Mouse (Mus musculus): ENCODE results near the gene Tmem94. TPM values are rescaled to one million over a fixed set of nuclear protein-coding genes. Genes with fewer than 3 reads are reported as not detected.

Tmem94 gene
- 23.6 and 28.1 TPM in 2 replicates for polyA plus RNA-seq (2015; fragmentation: Nextera tagmentation; extraction: Ambion mirVana)

GRCm38 (mm10) chr11:115765103-115765606, at the start of gene Tmem94:
TSS of gene Tmem94 (plus strand) at chr11:115765433.
- under 1% methylated on average over 32 of the region's 32 CpGs for WGBS
- peak; percentile 93 for ATAC-seq (ENCODE audit: insufficient number of reproducible peaks, low FRiP score, low TSS enrichment, low read depth)

DNA sequence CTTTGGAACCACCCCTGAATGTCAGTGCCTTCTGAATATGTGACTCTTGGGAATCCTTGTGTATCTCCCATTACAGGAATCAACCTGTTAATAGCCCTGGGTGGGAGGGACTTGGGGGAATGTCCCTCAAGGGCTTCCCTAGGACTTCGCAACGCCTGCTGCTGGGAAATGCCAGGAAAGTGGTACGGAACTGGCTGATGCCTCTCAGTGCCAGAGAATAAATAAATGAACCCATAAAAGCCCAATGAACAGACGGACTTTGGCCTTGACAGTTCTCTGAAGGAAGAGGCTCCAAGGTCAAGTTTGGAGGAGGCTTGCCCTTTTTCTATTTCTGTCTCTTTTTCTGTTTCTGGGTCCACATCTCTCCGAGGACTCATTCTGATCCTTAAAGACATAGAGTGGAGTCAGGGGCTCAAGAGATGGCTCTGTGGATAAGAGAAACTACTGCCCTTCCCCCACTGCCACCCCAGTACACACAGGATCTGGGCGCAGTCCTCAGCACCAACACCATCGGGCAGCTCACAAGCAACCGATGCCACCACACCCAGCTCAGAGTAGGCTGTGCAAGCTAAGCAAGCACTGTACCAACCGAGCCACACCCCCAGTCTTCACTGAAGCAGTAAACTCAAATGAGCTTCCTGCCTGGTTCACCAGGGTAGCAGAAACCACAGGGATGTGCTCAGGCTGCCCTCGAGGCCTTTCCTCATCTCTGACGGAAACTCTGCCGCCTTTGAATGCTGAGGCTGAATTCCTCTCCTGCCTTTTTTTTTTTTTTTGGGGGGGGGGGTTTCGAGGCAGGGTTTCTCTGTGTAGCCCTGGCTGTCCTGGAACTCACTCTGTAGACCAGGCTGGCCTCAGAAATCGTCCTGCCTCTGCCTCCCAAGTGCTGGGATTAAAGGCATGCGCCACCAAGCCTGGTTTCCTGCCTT, 48.6 kb upstream of the Tmem94 start:
- 58% methylated on average over 15 of the region's 15 CpGs for WGBS
- Histone ChIP-seq H3K9me3 (no peaks in the 10 kb centered on the region), H3K4me2 (no peak overlapping the region), H3K9ac (no peak overlapping the region), H3K27ac (no peak overlapping the region), H3K4me3 (no peak overlapping the region), H3K27me3 (no peaks in the 10 kb centered on the region), H3K36me3 (no peaks in the 10 kb centered on the region), H3K4me1 (no peaks in the 10 kb centered on the region)
- no peak for ATAC-seq (ENCODE audit: insufficient number of reproducible peaks, low FRiP score, low TSS enrichment, low read depth)

More at GRCm38 (mm10) chr11:115765103-115765606, at the start of gene Tmem94:
- Histone ChIP-seq H3K27me3 (no peaks in the 10 kb centered on the region), H3K27ac (peak within 1 kb of the TSS; percentile 91), H3K4me1 (peaks cover 18% of the 10 kb centered on the region), H3K4me3 (peak within 1 kb of the TSS; percentile 87), H3K9me3 (no peaks in the 10 kb centered on the region), H3K36me3 (no peaks in the 10 kb centered on the region), H3K4me2 (peak within 1 kb of the TSS; percentile 59), H3K9ac (peak within 1 kb of the TSS; percentile 87)

- Histone ChIP-seq H3K36me3 (no peaks in the 10 kb centered on the region), H3K4me2 (no peak overlapping the region), H3K4me3 (no peak overlapping the region), H3K4me1 (peaks cover 2% of the 10 kb centered on the region), H3K27me3 (no peaks in the 10 kb centered on the region), H3K9me3 (no peaks in the 10 kb centered on the region), H3K9ac (no peak overlapping the region), H3K27ac (no peak overlapping the region)
- WGBS, result 47% methylated on average over 8 of the region's 8 CpGs
- no peak for ATAC-seq (ENCODE audit: insufficient number of reproducible peaks, low FRiP score, low TSS enrichment, low read depth)
Measured at GRCm38 (mm10) chr11:115717660-115718390, 47.4 kb upstream of the Tmem94 start.

DNA sequence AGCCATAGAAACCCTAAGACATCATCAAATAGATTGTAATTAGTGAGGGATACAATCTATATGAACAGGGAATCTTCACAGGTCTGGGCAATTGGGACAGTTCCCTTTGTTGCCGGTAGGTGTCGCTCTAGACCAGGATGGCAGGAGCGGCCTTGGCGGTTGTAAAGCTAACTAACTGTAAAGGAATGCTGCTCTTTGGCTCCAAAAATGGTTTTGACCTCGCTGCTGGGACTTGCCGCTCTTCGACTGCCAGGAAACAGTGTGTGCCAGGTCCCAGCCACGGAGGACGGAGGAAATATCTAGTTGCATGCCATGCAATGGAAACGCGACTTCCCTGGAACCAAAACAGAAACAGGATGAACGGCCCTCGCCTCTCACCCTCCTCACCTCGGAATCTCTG, 42.6 kb upstream of the Tmem94 start:
- peak overlapping the region; percentile 21 for H3K4me3 ChIP-seq
- H3K4me2 ChIP-seq, result peak overlapping the region; percentile 42
- peak overlapping the region; percentile 88 for H3K27ac ChIP-seq
- H3K9me3 ChIP-seq, result no peaks in the 10 kb centered on the region
- 5% methylated on average over 14 of the region's 14 CpGs for WGBS
- H3K9ac ChIP-seq, result no peak overlapping the region
- H3K27me3 ChIP-seq, result no peaks in the 10 kb centered on the region
- H3K4me1 ChIP-seq, result peaks cover 7% of the 10 kb centered on the region
- ATAC-seq (ENCODE audit: insufficient number of reproducible peaks, low FRiP score, low TSS enrichment, low read depth), result peak; percentile 75
- no peaks in the 10 kb centered on the region for H3K36me3 ChIP-seq

- Histone ChIP-seq H3K9ac (no peak overlapping the region), H3K27ac (peak overlapping the region; percentile 88), H3K4me1 (peaks cover 7% of the 10 kb centered on the region), H3K4me2 (peak overlapping the region; percentile 42; the same call in 1 of the 2 replicates), H3K27me3 (no peaks in the 10 kb centered on the region), H3K36me3 (no peaks in the 10 kb centered on the region), H3K4me3 (no peak overlapping the region), H3K9me3 (no peaks in the 10 kb centered on the region)
- WGBS, result 64% methylated on average over 2 of the region's 2 CpGs
- ATAC-seq (ENCODE audit: insufficient number of reproducible peaks, low FRiP score, low TSS enrichment, low read depth), result no peak
Measured at GRCm38 (mm10) chr11:115723231-115723630, 42.0 kb upstream of the Tmem94 start.

DNA sequence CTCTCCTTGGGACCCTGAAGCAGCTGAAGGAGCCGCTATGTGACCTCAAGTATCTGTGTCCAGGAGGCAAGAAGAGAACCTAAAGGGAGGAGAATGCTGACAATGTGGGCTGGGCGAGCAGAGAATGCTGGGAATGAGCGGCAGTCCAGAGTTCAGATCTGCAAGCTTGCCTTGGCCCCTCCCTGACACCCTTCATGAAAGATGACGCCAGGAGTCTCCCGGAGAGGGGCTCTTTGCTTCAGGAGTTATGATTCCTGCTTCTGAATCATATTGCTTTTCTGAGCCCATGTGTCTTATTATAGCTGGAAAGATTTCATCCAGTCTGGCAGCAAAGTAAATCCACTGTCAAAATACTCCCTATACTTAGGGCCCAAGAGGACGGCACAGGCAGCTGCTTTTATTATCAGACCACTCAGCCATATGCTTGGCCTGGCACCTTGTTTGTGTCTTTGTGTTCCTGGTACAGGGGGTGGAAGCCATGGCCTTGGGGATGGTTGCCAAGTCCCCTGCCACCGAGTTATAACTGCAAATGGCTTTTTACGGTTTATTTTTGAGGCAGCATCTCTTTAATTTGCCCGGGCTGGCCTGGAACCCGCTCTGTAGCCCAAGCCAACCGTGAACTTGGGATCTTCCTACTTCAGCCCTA, 31.1 kb upstream of the Tmem94 start:
- Histone ChIP-seq H3K27me3 (no peaks in the 10 kb centered on the region), H3K9me3 (no peaks in the 10 kb centered on the region), H3K4me3 (no peak overlapping the region), H3K27ac (peak overlapping the region; percentile 58; the same call in 1 of the 2 replicates), H3K4me2 (no peak overlapping the region), H3K9ac (no peak overlapping the region), H3K36me3 (no peaks in the 10 kb centered on the region), H3K4me1 (peaks cover 19% of the 10 kb centered on the region; the same call in 1 of the 2 replicates)
- ATAC-seq (ENCODE audit: insufficient number of reproducible peaks, low FRiP score, low TSS enrichment, low read depth), result peak; percentile 75; the same call in 1 of the 2 replicates
- 51% methylated on average over 11 of the region's 11 CpGs for WGBS

GRCm38 (mm10) chr11:115737608-115738208, 27.5 kb upstream of the Tmem94 start:
- Histone ChIP-seq H3K36me3 (no peaks in the 10 kb centered on the region), H3K9ac (no peak overlapping the region), H3K4me2 (no peak overlapping the region), H3K4me3 (no peak overlapping the region), H3K27me3 (no peaks in the 10 kb centered on the region), H3K4me1 (peaks cover 19% of the 10 kb centered on the region; the same call in 1 of the 2 replicates), H3K9me3 (no peaks in the 10 kb centered on the region), H3K27ac (no peak overlapping the region)
- 71% methylated on average over 10 of the region's 10 CpGs for WGBS
- ATAC-seq (ENCODE audit: insufficient number of reproducible peaks, low FRiP score, low TSS enrichment, low read depth), result 0 out of 2 replicates have a peak, but pooled peaks have one; percentile 23

- Histone ChIP-seq H3K4me2 (no peak overlapping the region), H3K9me3 (no peaks in the 10 kb centered on the region), H3K4me1 (peaks cover 19% of the 10 kb centered on the region; the same call in 1 of the 2 replicates), H3K27ac (0 out of 2 replicates have a peak overlapping the region, but pooled peaks have one; percentile 22), H3K9ac (no peak overlapping the region), H3K27me3 (no peaks in the 10 kb centered on the region), H3K4me3 (no peak overlapping the region), H3K36me3 (no peaks in the 10 kb centered on the region)
- no peak for ATAC-seq (ENCODE audit: insufficient number of reproducible peaks, low FRiP score, low TSS enrichment, low read depth)
- 31% methylated on average over 13 of the region's 13 CpGs for WGBS
Measured at GRCm38 (mm10) chr11:115738275-115738885, 26.9 kb upstream of the Tmem94 start.

GRCm38 (mm10) chr11:115741070-115741469, 24.2 kb upstream of the Tmem94 start:
- H3K4me3 ChIP-seq, result no peak overlapping the region
- no peak overlapping the region for H3K4me2 ChIP-seq
- H3K9ac ChIP-seq, result no peak overlapping the region
- no peak overlapping the region for H3K27ac ChIP-seq
- ATAC-seq (ENCODE audit: insufficient number of reproducible peaks, low FRiP score, low TSS enrichment, low read depth), result no peak
- no peaks in the 10 kb centered on the region for H3K27me3 ChIP-seq
- no peaks in the 10 kb centered on the region for H3K9me3 ChIP-seq
- H3K4me1 ChIP-seq, result peaks cover 11% of the 10 kb centered on the region; the same call in 1 of the 2 replicates
- 84% methylated on average over 11 of the region's 11 CpGs for WGBS
- no peaks in the 10 kb centered on the region for H3K36me3 ChIP-seq

DNA sequence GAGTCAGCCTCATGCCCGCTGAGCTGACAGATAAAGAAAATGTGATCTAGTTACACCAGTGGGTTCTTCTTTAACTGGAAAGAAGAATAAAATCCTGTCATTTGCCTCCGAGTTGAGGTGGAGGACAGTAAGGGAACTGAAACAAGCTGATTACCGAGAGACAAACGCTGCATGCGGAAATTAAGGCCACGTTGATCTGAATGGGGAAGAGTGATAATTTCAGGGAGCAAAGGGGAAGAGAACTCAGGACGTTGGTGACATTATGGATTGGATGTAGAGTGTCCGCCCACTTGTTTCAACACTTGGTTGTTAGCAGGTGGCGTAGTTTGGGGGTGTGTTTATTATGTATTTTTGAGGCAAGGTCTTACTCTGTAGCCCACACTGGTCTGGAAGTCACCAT, 22.3 kb upstream of the Tmem94 start:
- H3K9me3 ChIP-seq, result no peaks in the 10 kb centered on the region
- H3K27me3 ChIP-seq, result no peaks in the 10 kb centered on the region
- 86% methylated on average over 9 of the region's 9 CpGs for WGBS
- no peak overlapping the region for H3K9ac ChIP-seq
- no peak overlapping the region for H3K4me2 ChIP-seq
- no peak overlapping the region for H3K27ac ChIP-seq
- no peaks in the 10 kb centered on the region for H3K36me3 ChIP-seq
- ATAC-seq (ENCODE audit: insufficient number of reproducible peaks, low FRiP score, low TSS enrichment, low read depth), result no peak
- H3K4me1 ChIP-seq, result peaks cover 14% of the 10 kb centered on the region; the same call in 1 of the 2 replicates
- no peak overlapping the region for H3K4me3 ChIP-seq

Data from limb, embryonic 15.5 days (tissue).